Mouse (Mus musculus): Measurements from ENCODE around the gene Pex10. TPM values are rescaled to one million over a fixed set of nuclear protein-coding genes. Genes with fewer than 3 reads are reported as not detected.

The Pex10 gene
- polyA plus RNA-seq, 1 experiment from 2014 or later, result 16.6 TPM

DNA sequence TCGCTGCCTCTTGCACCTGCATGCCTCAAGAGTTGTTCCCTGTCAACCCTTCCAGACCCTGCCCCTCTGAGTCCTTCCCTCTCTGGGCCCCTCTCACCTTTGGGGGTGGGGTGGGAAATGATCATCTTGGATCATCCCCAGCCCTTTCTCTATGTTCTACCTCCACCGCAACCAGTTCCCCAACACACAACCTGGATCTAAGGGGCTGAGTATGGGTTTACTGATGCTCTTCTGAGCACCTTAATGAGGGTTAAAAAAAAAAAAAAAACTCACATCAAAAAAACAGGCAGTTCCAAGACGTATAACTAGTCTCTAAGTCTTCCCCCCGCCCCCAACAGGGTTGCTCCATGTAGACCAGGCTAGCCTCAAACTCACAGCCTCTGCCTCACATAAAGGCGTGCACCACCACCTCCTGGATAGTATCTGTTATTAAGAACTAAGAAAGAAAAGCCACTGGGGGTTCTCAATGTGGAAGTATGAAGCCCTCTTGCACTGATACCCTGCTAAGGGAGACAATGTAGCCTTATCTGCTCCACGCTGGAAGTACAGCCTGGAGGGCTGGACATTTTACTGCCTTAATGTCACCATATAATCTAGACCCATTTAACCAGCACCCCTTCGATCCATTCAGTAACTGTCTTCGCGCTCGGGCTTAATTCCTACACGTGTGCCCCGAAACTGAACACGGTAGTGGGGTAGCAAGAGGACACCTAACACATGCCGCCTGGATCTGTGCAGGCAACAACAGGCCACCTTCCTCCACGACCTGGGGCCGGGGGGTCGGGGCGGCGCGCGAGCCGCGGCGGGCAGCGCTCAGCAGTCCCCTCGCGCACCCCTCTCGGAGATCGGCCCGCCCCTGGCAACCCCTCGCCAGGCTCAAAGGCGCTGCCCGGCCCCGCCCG lies 18.6 kb downstream of the Pex10 start:
- peaks cover 30% of the 10 kb centered on the region for H3K4me1 ChIP-seq
- peak overlapping the region; percentile 92 for H3K9ac ChIP-seq
- WGBS, result 9% methylated on average over 35 of the region's 35 CpGs
- peaks cover 28% of the 10 kb centered on the region for H3K36me3 ChIP-seq
- peak overlapping the region; percentile 97 for H3K4me2 ChIP-seq (replicated peaks)
- peak overlapping the region; percentile 86 for H3K27ac ChIP-seq
- peak overlapping the region; percentile 98 for H3K4me3 ChIP-seq
- H3K9me3 ChIP-seq, result no peaks in the 10 kb centered on the region
- no peak; the same call in 1 of the 2 replicates for ATAC-seq (ENCODE audit: low FRiP score, low read depth)
- no peaks in the 10 kb centered on the region for H3K27me3 ChIP-seq (replicated peaks)

DNA sequence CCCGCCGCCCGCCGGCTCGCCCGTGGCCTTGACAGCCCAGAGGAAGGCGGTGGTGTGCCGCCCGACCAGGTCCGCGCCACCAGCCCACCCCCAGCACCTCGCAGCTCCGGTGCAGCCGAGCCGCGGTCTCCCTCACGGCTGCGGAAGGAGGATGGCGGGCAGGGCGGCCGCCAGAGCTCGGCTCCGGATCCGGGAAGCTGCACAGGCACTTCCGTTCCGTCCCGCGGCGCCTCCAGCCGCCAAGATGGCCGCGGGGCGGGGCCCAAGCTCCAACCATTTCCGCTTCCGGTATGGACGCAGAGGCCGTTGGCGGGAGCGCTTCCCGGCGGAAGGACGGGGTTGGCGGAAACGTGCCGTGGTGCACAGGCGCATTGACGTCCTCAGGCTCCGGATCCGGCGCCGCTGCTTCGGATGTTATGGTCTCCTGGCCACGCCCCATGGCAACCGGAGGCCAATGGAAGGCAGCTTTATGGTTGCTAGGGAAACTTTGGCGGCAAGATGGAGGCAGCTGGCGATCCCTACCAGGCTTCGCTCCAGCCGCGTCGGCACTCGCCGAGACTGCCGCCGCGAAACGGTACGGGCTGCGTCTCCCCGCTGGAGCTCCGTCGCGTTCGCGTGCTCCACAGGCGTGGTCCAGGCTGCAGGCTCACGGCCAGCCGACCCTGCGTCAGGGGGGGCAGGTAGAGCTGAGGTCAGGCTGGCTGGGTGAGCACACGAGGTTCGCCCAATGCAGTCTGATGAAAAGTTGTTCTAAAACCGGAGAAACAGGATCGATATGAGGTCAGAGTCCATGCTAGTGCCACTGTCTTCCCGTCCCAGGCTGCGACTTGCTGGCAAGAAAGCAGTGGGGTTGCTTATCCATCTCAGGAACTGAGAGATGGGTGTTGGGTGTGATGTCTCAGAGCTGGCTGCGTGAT lies 19.6 kb downstream of the Pex10 start, which contains the start of the genes Rer1 and Morn1:
Gene Rer1, minus strand, starts transcription at position 275 of the 917 bp plus-strand sequence.
Gene Morn1, plus strand, starts transcription at position 470 of the 917 bp plus-strand sequence.
- H3K27me3 ChIP-seq (replicated peaks), result no peaks in the 10 kb centered on the region
- WGBS, result under 1% methylated on average over 85 of the region's 85 CpGs

DNA sequence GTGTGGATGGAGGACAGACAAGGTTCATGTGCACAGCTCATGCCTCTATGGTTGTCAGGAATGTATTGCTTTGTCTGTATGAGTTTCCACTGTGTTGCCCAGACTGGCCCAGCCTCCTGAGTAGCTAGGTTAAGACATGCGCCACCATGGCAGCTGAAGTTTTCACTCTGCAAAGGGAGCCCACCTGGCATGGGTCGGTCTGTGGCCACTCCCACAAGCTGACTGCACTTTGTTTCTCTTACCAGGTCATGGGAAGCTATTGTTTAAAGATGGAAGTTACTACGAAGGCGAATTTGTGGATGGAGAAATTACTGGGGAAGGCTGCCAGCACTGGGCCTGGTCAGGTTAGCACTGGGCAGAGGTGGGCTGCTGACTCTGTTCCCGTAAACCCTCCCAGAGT lies 22.4 kb downstream of the Pex10 start:
- peaks cover 23% of the 10 kb centered on the region for H3K4me1 ChIP-seq
- H3K36me3 ChIP-seq, result no peaks in the 10 kb centered on the region
- H3K4me2 ChIP-seq (replicated peaks), result no peak overlapping the region
- no peaks in the 10 kb centered on the region for H3K9me3 ChIP-seq
- no peaks in the 10 kb centered on the region for H3K27me3 ChIP-seq (replicated peaks)
- 88% methylated on average over 5 of the region's 5 CpGs for WGBS
- H3K9ac ChIP-seq, result no peak overlapping the region
- ATAC-seq (ENCODE audit: low FRiP score, low read depth), result no peak
- no peak overlapping the region for H3K27ac ChIP-seq
- H3K4me3 ChIP-seq, result no peak overlapping the region

More for the DNA sequence above, 19.6 kb downstream of the Pex10 start, which contains the start of the genes Rer1 and Morn1:
- peak; percentile 97 for ATAC-seq (ENCODE audit: low FRiP score, low read depth)
- no peaks in the 10 kb centered on the region for H3K9me3 ChIP-seq
- peaks cover 30% of the 10 kb centered on the region for H3K4me1 ChIP-seq
- peak within 1 kb of the TSS; percentile 98 for H3K4me3 ChIP-seq
- peak within 1 kb of the TSS; percentile 97 for H3K4me2 ChIP-seq (replicated peaks)
- peak within 1 kb of the TSS; percentile 86 for H3K27ac ChIP-seq
- peaks cover 21% of the 10 kb centered on the region for H3K36me3 ChIP-seq
- peak within 1 kb of the TSS; percentile 92 for H3K9ac ChIP-seq

DNA sequence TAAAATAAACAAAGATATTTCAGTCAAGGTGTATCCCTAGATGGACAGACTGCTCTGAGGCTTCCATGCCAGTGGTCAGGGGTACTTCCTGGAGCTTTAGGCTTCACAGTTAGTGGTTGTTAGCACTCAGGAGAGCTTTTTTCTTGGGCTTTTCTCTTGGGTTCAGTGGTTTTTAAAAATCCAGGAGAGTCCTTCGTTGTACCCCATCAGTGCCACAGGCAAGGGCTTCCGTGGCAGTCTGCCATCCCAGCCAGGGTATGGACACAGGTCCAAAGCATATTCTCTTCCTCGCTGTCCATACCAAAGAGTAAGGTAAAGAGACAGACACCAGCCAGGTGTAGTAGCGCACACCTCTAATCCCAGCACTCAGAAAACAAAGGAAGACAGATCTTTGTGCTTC lies 23.3 kb downstream of the Pex10 start:
- 97% methylated on average over 4 of the region's 4 CpGs for WGBS
- H3K27me3 ChIP-seq (replicated peaks), result no peaks in the 10 kb centered on the region
- H3K4me1 ChIP-seq, result peaks cover 15% of the 10 kb centered on the region
- no peak for ATAC-seq (ENCODE audit: low FRiP score, low read depth)
- H3K36me3 ChIP-seq, result no peaks in the 10 kb centered on the region
- H3K4me3 ChIP-seq, result no peak overlapping the region
- no peak overlapping the region for H3K9ac ChIP-seq
- H3K9me3 ChIP-seq, result no peaks in the 10 kb centered on the region
- H3K27ac ChIP-seq, result no peak overlapping the region
- no peak overlapping the region for H3K4me2 ChIP-seq (replicated peaks)

DNA sequence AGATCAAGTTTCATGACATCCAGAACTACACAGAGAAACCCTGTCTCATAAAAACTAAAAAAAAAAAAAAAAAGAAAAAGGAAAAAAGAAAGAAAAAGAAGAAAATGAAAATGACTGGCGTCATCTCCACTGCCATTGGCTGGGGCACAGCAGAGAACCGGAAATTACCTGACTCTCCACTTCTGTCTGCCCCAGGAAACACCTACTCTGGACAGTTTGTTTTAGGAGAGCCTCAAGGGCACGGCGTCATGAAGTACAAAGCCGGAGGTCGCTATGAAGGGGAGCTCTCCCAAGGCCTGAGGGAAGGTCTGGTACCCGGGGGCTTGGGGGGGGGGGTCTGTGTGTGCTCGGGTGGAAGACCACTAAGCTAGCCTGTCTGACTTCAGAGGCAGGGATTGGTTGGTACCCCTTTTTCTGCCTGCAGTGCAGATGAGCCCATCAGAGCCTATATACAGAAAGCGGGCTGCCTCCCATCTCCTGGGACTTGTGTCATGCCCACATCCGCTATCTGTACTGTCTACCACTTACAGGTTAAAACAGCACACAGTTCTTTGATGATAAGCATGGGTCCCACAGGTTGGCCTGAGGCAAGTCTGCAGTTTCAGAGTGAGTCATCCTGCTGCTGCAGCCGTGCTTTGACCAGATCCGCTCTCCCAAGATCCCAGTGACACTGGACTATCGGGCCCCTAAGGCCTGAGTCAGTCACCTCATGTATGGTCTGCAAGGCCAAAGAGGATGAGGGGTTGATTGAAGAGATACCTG lies 24.1 kb downstream of the Pex10 start:
- ATAC-seq (ENCODE audit: low FRiP score, low read depth), result no peak
- H3K27ac ChIP-seq, result no peak overlapping the region
- 91% methylated on average over 13 of the region's 13 CpGs for WGBS
- H3K4me1 ChIP-seq, result peaks cover 14% of the 10 kb centered on the region
- no peaks in the 10 kb centered on the region for H3K9me3 ChIP-seq
- no peak overlapping the region for H3K9ac ChIP-seq
- no peak overlapping the region for H3K4me3 ChIP-seq
- H3K27me3 ChIP-seq (replicated peaks), result no peaks in the 10 kb centered on the region
- H3K36me3 ChIP-seq, result no peaks in the 10 kb centered on the region
- H3K4me2 ChIP-seq (replicated peaks), result no peak overlapping the region

DNA sequence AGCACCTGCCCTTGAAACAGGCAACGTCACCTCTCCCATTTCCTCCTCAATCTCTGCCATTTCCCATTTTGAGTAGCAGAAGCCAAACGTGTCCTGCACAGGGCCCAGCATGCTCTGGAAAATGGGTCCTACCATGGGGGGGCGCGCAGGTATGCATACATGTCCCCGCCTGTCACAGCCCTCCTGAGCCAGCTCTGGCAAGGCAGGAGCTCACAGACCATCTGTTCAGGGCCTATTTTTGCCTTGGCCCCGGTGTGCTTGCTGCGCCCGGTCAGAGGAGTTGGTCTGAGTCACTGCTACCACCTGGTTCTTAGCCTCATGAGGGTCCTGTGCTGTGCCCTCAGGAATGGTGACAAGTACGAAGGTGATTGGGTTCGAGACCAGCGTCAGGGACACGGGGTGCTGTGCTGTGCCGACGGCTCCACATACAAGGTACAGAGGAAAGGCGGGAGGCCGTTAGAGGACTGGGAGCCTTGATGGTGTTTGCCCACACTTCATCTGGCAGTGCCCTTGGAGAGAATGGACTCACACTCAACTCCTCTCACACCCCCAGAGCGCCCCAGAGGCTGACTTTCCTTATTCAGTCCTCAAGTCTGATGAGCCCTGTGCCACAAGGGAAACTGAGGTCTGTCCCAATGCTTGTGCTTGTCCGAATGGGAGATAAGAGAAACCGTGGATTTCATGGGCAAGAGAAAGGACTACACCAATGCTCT lies 26.1 kb downstream of the Pex10 start:
- WGBS, result 92% methylated on average over 19 of the region's 19 CpGs
- Histone ChIP-seq H3K4me2 (replicated peaks) (no peak overlapping the region), H3K9ac (no peak overlapping the region), H3K4me3 (no peak overlapping the region), H3K4me1 (peaks cover 3% of the 10 kb centered on the region; the same call in 1 of the 2 replicates), H3K27ac (no peak overlapping the region), H3K36me3 (no peaks in the 10 kb centered on the region), H3K9me3 (no peaks in the 10 kb centered on the region), H3K27me3 (replicated peaks) (no peaks in the 10 kb centered on the region)
- no peak for ATAC-seq (ENCODE audit: low FRiP score, low read depth)

DNA sequence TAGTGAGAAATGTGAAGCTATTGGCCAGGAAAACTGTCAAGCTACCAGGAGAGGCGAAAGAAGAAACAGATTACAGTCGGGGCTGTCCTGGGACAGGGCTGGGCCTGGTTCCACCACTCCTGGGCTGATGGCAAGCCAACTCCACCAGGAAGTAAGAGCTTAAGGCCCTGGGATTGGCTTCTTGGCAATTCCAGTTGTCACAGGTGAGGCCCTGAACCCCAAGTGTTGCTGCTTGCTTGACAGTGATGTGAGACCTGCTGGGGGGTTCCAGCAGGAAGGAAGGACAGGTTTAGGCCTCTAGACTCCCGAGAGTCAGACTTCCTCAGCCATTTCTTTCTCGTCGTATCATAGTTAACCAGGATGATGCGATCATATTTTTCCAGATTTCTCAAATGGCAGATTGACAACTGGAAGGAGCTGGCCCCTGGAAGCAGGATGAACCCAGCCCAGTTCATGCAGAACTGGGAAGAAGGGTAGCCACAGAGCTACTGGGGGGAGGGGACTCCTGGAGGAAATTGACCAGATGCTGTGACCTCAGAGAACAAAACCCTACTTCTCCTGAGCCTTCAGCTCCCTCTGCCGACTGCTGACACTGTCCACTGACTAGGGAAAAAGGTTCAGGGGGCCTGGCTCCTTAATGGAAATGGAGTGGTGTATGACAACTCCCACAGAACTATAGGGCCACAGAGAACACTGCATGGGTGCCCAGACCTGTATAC lies 26.8 kb downstream of the Pex10 start:
- Histone ChIP-seq H3K27me3 (replicated peaks) (no peaks in the 10 kb centered on the region), H3K9ac (no peak overlapping the region), H3K36me3 (no peaks in the 10 kb centered on the region), H3K4me1 (peaks cover 3% of the 10 kb centered on the region; the same call in 1 of the 2 replicates), H3K4me2 (replicated peaks) (no peak overlapping the region), H3K27ac (no peak overlapping the region), H3K4me3 (no peak overlapping the region), H3K9me3 (no peaks in the 10 kb centered on the region)
- 78% methylated on average over 7 of the region's 7 CpGs for WGBS
- no peak for ATAC-seq (ENCODE audit: low FRiP score, low read depth)

DNA sequence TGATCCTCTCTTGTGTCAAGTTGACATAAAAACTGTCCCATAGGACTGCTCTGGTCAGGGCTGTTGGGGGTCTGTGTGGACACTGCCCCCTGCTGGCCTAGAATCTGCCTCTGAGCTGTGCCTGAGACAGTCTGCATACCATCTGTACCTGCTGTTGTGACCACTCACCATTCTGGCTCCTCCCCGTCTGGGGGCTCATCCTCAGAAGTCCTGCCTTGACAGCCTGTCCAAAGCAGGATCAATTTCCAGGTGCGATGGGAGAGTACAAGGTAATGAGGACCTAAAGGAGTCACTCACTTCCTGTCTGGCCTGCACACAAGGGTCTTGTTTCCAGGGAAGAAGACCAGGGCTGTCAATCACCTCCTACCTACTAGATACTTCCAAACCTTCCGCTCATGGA lies 27.7 kb downstream of the Pex10 start:
- WGBS, result 67% methylated on average over 3 of the region's 3 CpGs
- Histone ChIP-seq H3K9ac (no peak overlapping the region), H3K4me2 (replicated peaks) (no peak overlapping the region), H3K27ac (no peak overlapping the region), H3K4me1 (peaks cover 3% of the 10 kb centered on the region; the same call in 1 of the 2 replicates), H3K9me3 (no peaks in the 10 kb centered on the region), H3K27me3 (replicated peaks) (no peaks in the 10 kb centered on the region), H3K4me3 (no peak overlapping the region), H3K36me3 (no peaks in the 10 kb centered on the region)
- ATAC-seq (ENCODE audit: low FRiP score, low read depth), result peak; percentile 76

DNA sequence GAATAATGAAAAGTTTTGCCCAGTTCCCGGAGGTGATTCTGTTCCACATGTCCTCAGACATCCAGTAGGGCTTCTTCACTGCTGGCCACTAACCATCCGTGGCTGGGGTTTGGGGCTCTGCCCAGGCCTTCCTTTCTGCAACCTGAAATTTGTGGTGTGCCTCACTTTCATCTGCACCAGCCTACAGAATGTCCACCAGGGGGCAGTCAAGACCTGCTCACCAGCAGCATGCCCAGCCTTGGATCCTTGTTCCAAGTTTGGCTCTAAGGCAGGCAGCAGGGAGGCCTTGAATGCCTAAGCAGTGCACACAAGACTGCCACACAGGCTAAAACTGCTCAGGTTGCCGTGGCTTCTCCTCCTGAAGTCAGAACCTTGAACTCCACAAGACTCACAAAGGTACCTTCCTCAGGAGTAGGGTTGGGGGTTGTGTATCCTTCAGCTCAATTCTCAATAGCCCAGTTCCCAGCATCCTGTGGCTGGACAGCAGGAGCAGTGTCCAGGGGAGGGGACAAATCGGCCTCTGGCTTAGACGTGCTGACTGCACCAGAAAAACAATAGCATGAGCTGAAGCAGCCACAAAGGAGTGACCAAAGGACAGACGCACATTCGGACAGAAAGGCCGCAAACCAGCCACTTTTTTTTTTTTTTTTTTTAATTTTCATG lies 28.6 kb downstream of the Pex10 start:
- H3K36me3 ChIP-seq, result no peaks in the 10 kb centered on the region
- no peaks in the 10 kb centered on the region for H3K27me3 ChIP-seq (replicated peaks)
- H3K4me1 ChIP-seq, result peaks cover 3% of the 10 kb centered on the region; the same call in 1 of the 2 replicates
- ATAC-seq (ENCODE audit: low FRiP score, low read depth), result peak; percentile 82
- H3K9ac ChIP-seq, result no peak overlapping the region
- H3K4me2 ChIP-seq (replicated peaks), result 0 out of 2 replicates have a peak overlapping the region, but pooled peaks have one; percentile 27
- H3K27ac ChIP-seq, result no peak overlapping the region
- 38% methylated on average over 8 of the region's 8 CpGs for WGBS
- H3K9me3 ChIP-seq, result no peaks in the 10 kb centered on the region
- H3K4me3 ChIP-seq, result no peak overlapping the region

DNA sequence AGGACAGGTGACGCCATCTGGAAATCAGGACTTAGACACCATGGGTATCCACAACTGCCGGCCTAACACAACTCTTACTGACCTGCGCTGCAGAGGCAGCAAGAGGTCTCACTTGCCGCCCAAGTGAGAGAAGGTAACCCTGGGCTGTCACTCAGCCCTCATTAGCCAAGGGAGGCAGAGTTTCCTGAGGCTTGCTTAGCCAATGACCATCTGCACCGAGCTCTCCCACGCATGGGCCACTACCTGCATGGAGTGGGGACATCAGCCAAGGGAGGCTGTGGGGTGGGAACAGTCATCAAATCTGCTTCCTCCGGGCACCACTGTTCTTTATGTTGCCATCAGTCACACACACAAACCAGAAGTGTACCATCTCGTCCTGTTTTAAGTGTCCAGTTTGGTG lies 29.2 kb downstream of the Pex10 start:
- 84% methylated on average over 8 of the region's 8 CpGs for WGBS
- ATAC-seq (ENCODE audit: low FRiP score, low read depth), result no peak
- peaks cover 3% of the 10 kb centered on the region; the same call in 1 of the 2 replicates for H3K4me1 ChIP-seq
- H3K4me3 ChIP-seq, result no peak overlapping the region
- no peak overlapping the region for H3K9ac ChIP-seq
- no peaks in the 10 kb centered on the region for H3K9me3 ChIP-seq
- H3K27ac ChIP-seq, result no peak overlapping the region
- no peaks in the 10 kb centered on the region for H3K27me3 ChIP-seq (replicated peaks)
- no peak overlapping the region for H3K4me2 ChIP-seq (replicated peaks)
- no peaks in the 10 kb centered on the region for H3K36me3 ChIP-seq

Data from neural tube, embryonic 12.5 days (tissue).